Mouse (Mus musculus) heart, embryonic 10.5 days (tissue): Measurements from ENCODE around the gene Rgs18. TPM values are rescaled to one million over a fixed set of nuclear protein-coding genes. Genes with fewer than 3 reads are reported as not detected.

Experiments
- DNase-seq: peaks from one replicate; pipeline ENCODE4 v3.0.0-alpha.2; 2017; ENCODE audit warnings: low spot score
- H3K27ac ChIP-seq: fragments of 300-500 bp; sonication (generic); 2 replicates; pipeline ENCODE4 v1.5.1; 2016; ENCODE audit warnings: mild to moderate bottlenecking
- H3K27me3 ChIP-seq: fragments of 300-500 bp; sonication (generic); 2 replicates; pipeline ENCODE4 v1.6.1; 2016; ENCODE audit warnings: mild to moderate bottlenecking; ENCODE audit not compliant: poor library complexity, insufficient read depth, severe bottlenecking
- H3K36me3 ChIP-seq: fragments of 300-500 bp; sonication (generic); 2 replicates; pipeline ENCODE4 v1.6.1; 2016; ENCODE audit warnings: mild to moderate bottlenecking, moderate library complexity
- H3K4me1 ChIP-seq: fragments of 300-500 bp; sonication (generic); 2 replicates; pipeline ENCODE4 v1.6.1; 2016; ENCODE audit warnings: mild to moderate bottlenecking
- H3K4me3 ChIP-seq: fragments of 300-500 bp; sonication (generic); 2 replicates; pipeline ENCODE4 v1.5.1; 2016; ENCODE audit warnings: mild to moderate bottlenecking, moderate library complexity
- H3K9me3 ChIP-seq: fragments of 300-500 bp; sonication (generic); 2 replicates; pipeline ENCODE4 v1.6.1; 2016; ENCODE audit warnings: mild to moderate bottlenecking, moderate library complexity
- WGBS: fragments of 180-500 bp; shearing (Covaris S2); methylation state at CpG from one replicate; pipeline ENCODE4 v1.1.7; 2016; 5-methylcytosine and 5-hydroxymethylcytosine counted together
- polyA plus RNA-seq: library from polyadenylated mRNA; unstranded; fragments of >200 nt; fragmentation: Nextera tagmentation; extraction: Ambion mirVana; gene quantifications from 2 replicates; pipeline ENCODE4 v1.2.1, GENCODE M21; 2016

The Rgs18 gene
- polyA plus RNA-seq: 1.9 and 3.7 TPM in 2 replicates

DNA sequence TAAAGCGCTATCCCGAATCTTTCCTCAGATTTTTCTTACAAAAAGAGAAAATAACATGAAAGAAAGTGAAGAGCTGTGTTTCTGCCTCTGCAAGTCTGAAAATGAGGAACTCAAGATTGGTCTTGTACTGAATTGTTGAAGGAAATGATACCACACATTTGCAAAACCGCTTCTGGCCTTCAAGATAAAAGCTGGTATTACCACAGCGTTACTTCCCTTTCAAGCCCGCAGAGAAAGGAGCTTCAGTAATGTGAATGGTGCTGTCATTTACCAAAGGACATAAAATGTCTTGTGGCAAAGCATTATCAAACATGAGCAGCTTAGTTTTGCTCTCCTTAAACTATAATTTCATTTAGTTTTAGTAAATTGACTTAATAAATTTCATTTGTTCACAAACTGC is at the start of gene Rgs18:
Rgs18 (minus strand) TSS at position 105 of the 400 bp plus-strand sequence.
- Histone ChIP-seq H3K27ac (no peak within 1 kb of the TSS), H3K4me1 (no peaks in the 10 kb centered on the region), H3K9me3 (no peaks in the 10 kb centered on the region), H3K4me3 (no peak within 1 kb of the TSS), H3K27me3 (no peaks in the 10 kb centered on the region), H3K36me3 (no peaks in the 10 kb centered on the region)
- no peak for DNase-seq
- 75% methylated on average over 5 of the region's 5 CpGs for WGBS

DNA sequence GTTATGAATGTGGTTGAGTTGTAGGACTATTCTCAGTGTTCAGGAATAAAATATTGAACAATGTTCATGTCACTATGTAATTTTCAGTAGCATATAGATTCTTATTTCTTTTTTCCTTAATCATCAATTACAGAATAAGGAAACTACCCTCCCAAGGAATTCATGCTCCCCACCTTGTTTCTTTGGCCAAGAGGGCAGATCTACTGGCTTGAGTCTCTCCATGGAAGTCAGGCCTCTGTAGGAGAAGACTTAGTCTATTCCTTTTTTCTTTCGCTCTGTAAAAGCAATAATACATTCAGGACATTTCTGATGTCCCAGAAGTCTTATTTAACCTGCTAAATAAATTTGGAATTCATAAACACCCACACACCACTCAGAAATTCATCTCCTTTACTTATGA is 841 bp downstream of the Rgs18 start:
- 74% methylated on average over 1 of the region's 1 CpGs for WGBS
- no peak for DNase-seq
- Histone ChIP-seq H3K27ac (no peak overlapping the region), H3K27me3 (no peaks in the 10 kb centered on the region), H3K36me3 (no peaks in the 10 kb centered on the region), H3K4me1 (no peaks in the 10 kb centered on the region), H3K9me3 (no peaks in the 10 kb centered on the region), H3K4me3 (no peak overlapping the region)

DNA sequence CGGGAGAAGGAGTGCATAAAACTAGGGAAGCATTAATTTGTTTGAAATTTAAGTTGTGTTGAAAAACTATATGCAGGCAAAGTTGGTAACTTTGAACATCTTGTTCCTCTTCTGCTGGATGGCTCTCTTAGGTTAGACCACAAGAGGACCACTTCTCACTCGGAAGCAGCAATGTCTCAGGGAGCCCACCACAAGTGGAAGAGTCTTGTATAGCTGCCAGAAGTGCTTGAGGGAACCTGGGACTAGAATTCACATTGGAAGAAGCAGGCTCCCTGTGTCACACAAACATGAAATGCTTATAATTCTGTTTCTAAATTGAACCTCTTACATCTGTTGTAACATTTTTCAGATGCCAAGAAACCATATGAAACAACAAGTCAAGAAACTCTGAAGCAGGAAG is 9.0 kb downstream of the Rgs18 start:
- 63% methylated on average over 2 of the region's 2 CpGs for WGBS
- Histone ChIP-seq H3K9me3 (no peaks in the 10 kb centered on the region), H3K27me3 (no peaks in the 10 kb centered on the region), H3K4me3 (no peak overlapping the region), H3K27ac (no peak overlapping the region), H3K4me1 (no peaks in the 10 kb centered on the region), H3K36me3 (no peaks in the 10 kb centered on the region)
- DNase-seq: no peak

DNA sequence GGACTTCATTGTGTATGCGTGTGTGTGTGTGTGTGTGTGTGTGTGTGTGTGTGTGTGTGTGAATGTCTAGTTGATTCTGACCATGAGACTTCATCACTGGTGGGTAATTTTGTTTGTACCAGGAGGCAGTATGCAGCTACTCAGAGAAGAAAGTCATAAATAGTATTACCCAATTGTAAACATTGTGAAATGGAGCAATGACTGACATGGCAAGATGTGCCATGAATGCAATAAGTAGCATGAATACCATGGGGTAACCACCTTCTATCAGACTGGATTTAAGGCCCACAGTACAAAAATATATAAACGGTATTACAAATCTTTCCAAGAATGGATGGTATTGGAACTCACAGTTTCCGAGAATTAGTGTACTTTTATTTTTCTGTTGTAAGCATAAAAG is 14.4 kb downstream of the Rgs18 start:
- H3K27me3 ChIP-seq: no peaks in the 10 kb centered on the region
- no peak overlapping the region for H3K4me3 ChIP-seq
- WGBS: 81% methylated on average over 3 of the region's 3 CpGs
- no peaks in the 10 kb centered on the region for H3K36me3 ChIP-seq
- no peaks in the 10 kb centered on the region for H3K4me1 ChIP-seq
- DNase-seq: no peak
- H3K9me3 ChIP-seq: no peaks in the 10 kb centered on the region
- no peak overlapping the region for H3K27ac ChIP-seq

DNA sequence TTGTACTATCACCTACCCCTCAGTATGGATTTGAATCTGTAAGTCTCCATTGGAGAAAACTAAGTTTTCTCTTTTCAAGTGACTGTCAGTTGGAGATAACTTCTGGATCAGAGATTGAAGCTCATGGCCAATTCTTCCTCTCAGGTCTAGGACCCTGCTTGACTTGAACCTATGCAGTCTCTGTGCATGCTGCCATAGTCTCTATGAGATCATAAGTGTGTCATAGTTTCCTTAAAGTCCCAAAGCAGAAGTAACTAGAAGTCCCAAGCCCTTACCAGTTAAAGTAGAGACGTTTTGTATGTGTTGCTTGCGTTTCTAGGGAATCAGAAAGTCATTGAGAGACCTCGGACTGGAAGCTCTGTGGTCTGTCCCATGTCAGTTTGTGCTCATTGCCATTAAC is 24.5 kb downstream of the Rgs18 start:
- 66% methylated on average over 3 of the region's 3 CpGs for WGBS
- Histone ChIP-seq H3K27me3 (no peaks in the 10 kb centered on the region), H3K9me3 (no peaks in the 10 kb centered on the region), H3K4me1 (no peaks in the 10 kb centered on the region), H3K36me3 (no peaks in the 10 kb centered on the region), H3K4me3 (no peak overlapping the region), H3K27ac (no peak overlapping the region)
- no peak for DNase-seq

DNA sequence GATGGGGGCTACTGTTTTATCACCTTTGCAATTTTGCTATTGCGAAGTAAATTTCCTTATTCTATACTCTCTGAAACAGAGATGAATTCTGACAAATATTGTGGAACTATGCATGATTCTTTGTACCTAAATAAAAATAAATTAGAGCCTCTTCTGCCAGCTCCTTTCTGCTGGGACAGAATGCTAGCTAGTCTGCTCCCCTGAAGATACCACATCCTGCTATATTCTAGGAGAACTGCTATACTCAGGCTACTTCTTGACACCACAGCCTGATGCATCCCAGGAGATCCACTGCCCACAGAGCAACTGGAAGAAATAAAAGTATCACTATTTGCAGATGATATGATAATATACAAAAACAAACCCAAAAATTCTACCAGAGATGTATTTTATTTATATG is 29.1 kb downstream of the Rgs18 start:
- no peak overlapping the region for H3K4me3 ChIP-seq
- no peaks in the 10 kb centered on the region for H3K9me3 ChIP-seq
- H3K27me3 ChIP-seq: no peaks in the 10 kb centered on the region
- no peaks in the 10 kb centered on the region for H3K4me1 ChIP-seq
- H3K27ac ChIP-seq: no peak overlapping the region
- 87% methylated on average over 1 of the region's 1 CpGs for WGBS
- DNase-seq: no peak
- no peaks in the 10 kb centered on the region for H3K36me3 ChIP-seq

DNA sequence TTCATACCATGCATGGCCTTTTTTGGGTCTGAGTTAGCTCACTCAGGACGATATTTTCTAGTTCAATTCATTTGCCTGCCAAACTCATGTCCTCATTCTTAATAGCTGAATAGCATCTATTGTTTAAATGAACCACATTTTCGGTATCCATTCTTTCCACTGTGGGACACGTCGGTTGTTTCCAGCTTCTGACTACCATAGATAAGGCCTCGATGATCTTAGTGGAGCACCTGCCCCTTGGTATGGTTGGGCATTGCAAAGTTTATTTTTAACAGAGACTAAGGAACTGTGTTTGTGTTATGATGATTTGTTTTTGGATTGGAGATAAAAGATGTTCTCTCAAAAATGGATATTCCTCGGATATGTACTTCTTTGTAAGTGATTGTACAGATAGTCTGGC is 37.5 kb downstream of the Rgs18 start:
- H3K27me3 ChIP-seq: no peaks in the 10 kb centered on the region
- H3K4me3 ChIP-seq: no peak overlapping the region
- DNase-seq: no peak
- WGBS: 82% methylated on average over 6 of the region's 6 CpGs
- no peaks in the 10 kb centered on the region for H3K36me3 ChIP-seq
- no peaks in the 10 kb centered on the region for H3K4me1 ChIP-seq
- no peak overlapping the region for H3K27ac ChIP-seq
- H3K9me3 ChIP-seq: no peaks in the 10 kb centered on the region

DNA sequence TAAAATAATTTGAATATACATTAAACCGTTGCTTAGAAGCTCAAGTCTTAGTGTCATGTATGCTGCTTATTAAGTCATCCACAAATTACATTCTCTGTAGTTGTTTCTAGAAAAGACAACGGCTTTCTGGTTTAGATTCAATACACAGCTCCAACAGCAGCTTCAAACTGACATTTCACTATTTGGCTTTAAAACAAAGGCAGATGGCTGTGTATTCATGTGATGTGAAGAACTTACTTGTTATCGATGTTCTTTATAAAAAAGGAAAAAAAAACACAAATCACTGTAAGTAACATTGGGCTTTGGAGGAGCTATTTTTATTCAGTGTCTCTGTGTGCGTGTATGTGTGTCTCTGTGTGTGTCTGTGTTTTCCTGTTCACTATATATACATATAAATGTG is 54.5 kb downstream of the Rgs18 start:
- Histone ChIP-seq H3K9me3 (no peaks in the 10 kb centered on the region), H3K4me1 (no peaks in the 10 kb centered on the region), H3K27me3 (no peaks in the 10 kb centered on the region), H3K27ac (no peak overlapping the region), H3K36me3 (no peaks in the 10 kb centered on the region), H3K4me3 (no peak overlapping the region)
- 87% methylated on average over 4 of the region's 4 CpGs for WGBS
- DNase-seq: no peak

DNA sequence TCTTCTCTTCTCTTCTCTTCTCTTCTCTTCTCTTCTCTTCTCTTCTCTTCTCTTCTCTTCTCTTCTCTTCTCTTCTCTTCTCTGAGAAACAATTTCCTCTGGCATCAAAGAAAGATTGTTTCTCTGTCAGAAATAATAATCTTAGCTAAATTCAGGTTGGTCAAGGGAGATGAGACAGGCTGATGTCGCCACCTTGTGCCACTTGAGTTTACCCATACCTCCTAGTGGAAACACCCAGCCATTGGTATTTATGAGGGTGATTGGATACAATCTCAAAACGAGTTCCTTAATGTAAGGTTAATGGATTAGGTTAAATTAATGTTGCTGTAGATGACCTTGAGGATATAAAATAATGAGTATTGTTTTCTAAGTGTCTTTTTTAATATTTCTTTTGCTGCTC is 70.9 kb downstream of the Rgs18 start:
- WGBS: 49% methylated on average over 2 of the region's 2 CpGs
- H3K27ac ChIP-seq: no peak overlapping the region

More for the DNA sequence above, 70.9 kb downstream of the Rgs18 start:
- no peaks in the 10 kb centered on the region for H3K9me3 ChIP-seq
- no peaks in the 10 kb centered on the region for H3K36me3 ChIP-seq
- no peaks in the 10 kb centered on the region for H3K27me3 ChIP-seq
- DNase-seq: no peak
- H3K4me1 ChIP-seq: no peaks in the 10 kb centered on the region
- H3K4me3 ChIP-seq: no peak overlapping the region

Other genes with a start within 250 kb of the Rgs18 start
- not detected in 2 replicates for gene Rgs21, start 207.8 kb downstream of the Rgs18 start, polyA plus RNA-seq